Mouse (Mus musculus) CD4-positive, CD25-positive, alpha-beta regulatory T cell, adult 4 months (primary cell): ENCODE measurements at regions not wholly inside any gene's neighbourhood (a gene's known extent, or its start where the extent isn't known, plus 50 kb on each side); places are given as distances from the start of the nearest gene placed in this dataset.

Source experiments
- ATAC-seq: one replicate; pipeline ENCODE4 v1.8.0; 2017

- no peak for ATAC-seq
Measured at GRCm38 (mm10) chr3:142933684-142934259, 52.0 kb upstream of the Pkn2 start.
